Mouse (Mus musculus): Measurements from ENCODE around the gene Rps12. TPM values are rescaled to one million over a fixed set of nuclear protein-coding genes. Genes with fewer than 3 reads are reported as not detected.

Rps12 gene
- polyA plus RNA-seq, 1 experiment from 2014 or later: 247 TPM

- H3K36me3 ChIP-seq (ENCODE audit: control insufficient read depth, insufficient read depth, low read length): peaks cover 33% of the 10 kb centered on the region
- no peak overlapping the region for H3K4me2 ChIP-seq (replicated peaks; ENCODE audit: low read depth, low read length)
- H3K4me1 ChIP-seq (ENCODE audit: control insufficient read depth, insufficient read depth, low read length): peaks cover 8% of the 10 kb centered on the region
- no peak overlapping the region for H3K27ac ChIP-seq (ENCODE audit: low read length)
- no peaks in the 10 kb centered on the region for H3K27me3 ChIP-seq (ENCODE audit: control insufficient read depth, insufficient read depth, low read length)
- WGBS: 78% methylated on average over 11 of the region's 11 CpGs
- no peak overlapping the region for H3K9ac ChIP-seq (replicated peaks; ENCODE audit: low read depth, low read length)
- no peaks in the 10 kb centered on the region for H3K9me3 ChIP-seq (ENCODE audit: control insufficient read depth, low read depth, low read length)
- no peak for ATAC-seq (ENCODE audit: insufficient number of reproducible peaks, insufficient read depth, low FRiP score, low read depth)
- H3K4me3 ChIP-seq (ENCODE audit: low read depth, low read length): no peak overlapping the region
Observed at GRCm38 (mm10) chr10:23781760-23782735, 5.0 kb downstream of the Rps12 start.

GRCm38 (mm10) chr10:23780539-23781275 lies 6.4 kb downstream of the Rps12 start:
- 77% methylated on average over 6 of the region's 6 CpGs for WGBS

GRCm38 (mm10) chr10:23777288-23777945 lies 9.7 kb downstream of the Rps12 start:
- no peak; the same call in 1 of the 2 replicates for ATAC-seq (ENCODE audit: insufficient number of reproducible peaks, insufficient read depth, low FRiP score, low read depth)
- no peaks in the 10 kb centered on the region for H3K27me3 ChIP-seq (ENCODE audit: control insufficient read depth, insufficient read depth, low read length)
- H3K4me1 ChIP-seq (ENCODE audit: control insufficient read depth, insufficient read depth, low read length): no peaks in the 10 kb centered on the region
- H3K4me3 ChIP-seq (ENCODE audit: low read depth, low read length): no peak overlapping the region
- H3K9ac ChIP-seq (replicated peaks; ENCODE audit: low read depth, low read length): no peak overlapping the region
- WGBS: 35% methylated on average over 5 of the region's 5 CpGs
- H3K9me3 ChIP-seq (ENCODE audit: control insufficient read depth, low read depth, low read length): no peaks in the 10 kb centered on the region
- no peak overlapping the region for H3K27ac ChIP-seq (ENCODE audit: low read length)
- H3K36me3 ChIP-seq (ENCODE audit: control insufficient read depth, insufficient read depth, low read length): no peaks in the 10 kb centered on the region
- H3K4me2 ChIP-seq (replicated peaks; ENCODE audit: low read depth, low read length): no peak overlapping the region

More at GRCm38 (mm10) chr10:23780539-23781275, 6.4 kb downstream of the Rps12 start:
- Histone ChIP-seq H3K27me3 (ENCODE audit: control insufficient read depth, insufficient read depth, low read length) (no peaks in the 10 kb centered on the region), H3K36me3 (ENCODE audit: control insufficient read depth, insufficient read depth, low read length) (peaks cover 28% of the 10 kb centered on the region), H3K9ac (replicated peaks; ENCODE audit: low read depth, low read length) (no peak overlapping the region), H3K4me3 (ENCODE audit: low read depth, low read length) (no peak overlapping the region), H3K9me3 (ENCODE audit: control insufficient read depth, low read depth, low read length) (no peaks in the 10 kb centered on the region), H3K4me1 (ENCODE audit: control insufficient read depth, insufficient read depth, low read length) (peaks cover 3% of the 10 kb centered on the region), H3K4me2 (replicated peaks; ENCODE audit: low read depth, low read length) (no peak overlapping the region), H3K27ac (ENCODE audit: low read length) (no peak overlapping the region)
- ATAC-seq (ENCODE audit: insufficient number of reproducible peaks, insufficient read depth, low FRiP score, low read depth): 0 out of 2 replicates have a peak, but pooled peaks have one; percentile 46

- no peaks in the 10 kb centered on the region for H3K4me1 ChIP-seq (ENCODE audit: control insufficient read depth, insufficient read depth, low read length)
- 34% methylated on average over 7 of the region's 7 CpGs for WGBS
- no peaks in the 10 kb centered on the region for H3K27me3 ChIP-seq (ENCODE audit: control insufficient read depth, insufficient read depth, low read length)
- H3K36me3 ChIP-seq (ENCODE audit: control insufficient read depth, insufficient read depth, low read length): no peaks in the 10 kb centered on the region
- no peak overlapping the region for H3K9ac ChIP-seq (replicated peaks; ENCODE audit: low read depth, low read length)
- H3K9me3 ChIP-seq (ENCODE audit: control insufficient read depth, low read depth, low read length): no peaks in the 10 kb centered on the region
- no peak overlapping the region for H3K4me3 ChIP-seq (ENCODE audit: low read depth, low read length)
- ATAC-seq (ENCODE audit: insufficient number of reproducible peaks, insufficient read depth, low FRiP score, low read depth): no peak
- H3K27ac ChIP-seq (ENCODE audit: low read length): no peak overlapping the region
- no peak overlapping the region for H3K4me2 ChIP-seq (replicated peaks; ENCODE audit: low read depth, low read length)
Observed at GRCm38 (mm10) chr10:23754166-23754565, 32.9 kb downstream of the Rps12 start.

Other genes with a start within 250 kb of the Rps12 start
- gene Slc18b1, start 9.7 kb upstream of the Rps12 start, polyA plus RNA-seq (2014; fragmentation: Nextera tagmentation; extraction: Ambion mirVana): 17.3 and 23.7 TPM in 2 replicates
- 0.27 TPM in 1 of 2 replicates, not detected in the other for gene Vnn3, start 64.2 kb upstream of the Rps12 start, polyA plus RNA-seq (2014; fragmentation: Nextera tagmentation; extraction: Ambion mirVana)
- gene Vnn1, start 107.4 kb upstream of the Rps12 start, polyA plus RNA-seq (2014; fragmentation: Nextera tagmentation; extraction: Ambion mirVana): 1.9 and 2.5 TPM in 2 replicates
- not detected in 2 replicates for gene Taar1, start 133.1 kb upstream of the Rps12 start, polyA plus RNA-seq (2014; fragmentation: Nextera tagmentation; extraction: Ambion mirVana)
- gene Taar2, start 151.3 kb upstream of the Rps12 start, polyA plus RNA-seq (2014; fragmentation: Nextera tagmentation; extraction: Ambion mirVana): not detected in 2 replicates
- gene Taar3, start 162.3 kb upstream of the Rps12 start, polyA plus RNA-seq (2014; fragmentation: Nextera tagmentation; extraction: Ambion mirVana): not detected in 2 replicates
- gene Taar4, start 173.2 kb upstream of the Rps12 start, polyA plus RNA-seq (2014; fragmentation: Nextera tagmentation; extraction: Ambion mirVana): not detected in 2 replicates
- gene Taar5, start 183.4 kb upstream of the Rps12 start, polyA plus RNA-seq (2014; fragmentation: Nextera tagmentation; extraction: Ambion mirVana): not detected in 2 replicates
- not detected in 2 replicates for gene Taar6, start 198.4 kb upstream of the Rps12 start, polyA plus RNA-seq (2014; fragmentation: Nextera tagmentation; extraction: Ambion mirVana)
- gene Taar7a, start 206.2 kb upstream of the Rps12 start, polyA plus RNA-seq (2014; fragmentation: Nextera tagmentation; extraction: Ambion mirVana): not detected in 2 replicates
- gene Taar7b, start 212.7 kb upstream of the Rps12 start, polyA plus RNA-seq (2014; fragmentation: Nextera tagmentation; extraction: Ambion mirVana): not detected in 2 replicates
- not detected in 2 replicates for gene Taar7d, start 239.9 kb upstream of the Rps12 start, polyA plus RNA-seq (2014; fragmentation: Nextera tagmentation; extraction: Ambion mirVana)

Measured in stomach, embryonic 14.5 days (tissue).